Mouse (Mus musculus) thymus, postnatal 0 days (tissue): Measurements from ENCODE around the gene Tmem80. TPM values are rescaled to one million over a fixed set of nuclear protein-coding genes. Genes with fewer than 3 reads are reported as not detected.

Experiments
- DNase-seq: peaks from one replicate; pipeline ENCODE4 v3.0.0-alpha.2; 2015; ENCODE audit warnings: low spot score
- polyA plus RNA-seq: library from polyadenylated mRNA; unstranded; fragments of >200 nt; fragmentation: Nextera tagmentation; extraction: Ambion mirVana; gene quantifications from 2 replicates; pipeline ENCODE4 v1.2.1, GENCODE M21; 2015

The Tmem80 gene
- 43.0 and 45.6 TPM in 2 replicates for polyA plus RNA-seq

DNA sequence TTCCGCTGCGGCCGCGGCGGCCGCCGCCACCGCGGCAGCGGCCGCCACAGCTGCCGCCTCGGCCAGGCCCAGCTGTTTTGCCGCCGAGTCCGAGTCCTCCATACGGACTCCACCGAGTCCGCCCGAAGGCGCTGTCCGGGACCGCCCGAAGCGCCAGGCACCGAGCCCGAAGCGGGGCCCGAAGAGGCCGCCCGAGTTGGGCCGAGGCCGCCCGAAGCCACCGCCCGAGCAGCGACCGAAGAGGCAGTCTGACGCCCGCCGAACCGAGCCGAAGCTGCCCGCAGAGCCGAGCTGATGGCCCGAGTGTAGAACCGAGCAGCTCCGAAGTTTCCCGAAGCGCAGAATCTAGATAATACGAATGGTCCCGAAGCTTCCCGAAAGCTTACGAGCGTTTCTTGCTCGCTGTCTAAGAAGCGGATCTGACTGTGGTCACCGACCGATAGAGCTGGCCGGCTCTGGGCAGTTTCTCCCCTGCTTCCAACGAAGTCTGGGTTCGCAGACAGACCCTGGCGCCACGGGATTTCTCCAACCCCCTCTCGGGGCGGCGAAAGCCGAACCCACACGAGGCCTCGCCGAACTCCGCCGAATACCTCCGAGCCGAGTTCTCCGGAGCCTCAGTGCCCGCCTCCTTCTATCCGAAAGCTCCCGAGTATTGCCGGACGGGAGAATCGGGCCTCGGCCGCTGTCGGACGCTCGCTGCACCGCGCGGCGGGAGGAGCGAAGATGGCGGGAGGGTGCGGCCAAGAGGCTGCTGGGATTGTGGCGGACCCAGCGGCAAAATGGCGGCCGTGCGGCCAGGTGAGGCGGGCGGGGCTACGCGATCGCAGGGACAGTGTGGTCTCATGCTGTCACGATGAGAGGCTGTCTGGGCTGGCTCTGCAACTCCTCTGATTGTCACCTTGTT is at the start of gene Tmem80, which contains the start of gene Deaf1:
TSS of gene Tmem80 (plus strand) at position 271 of the 904 bp plus-strand sequence.
TSS of gene Deaf1 (minus strand) at position 222 of the 904 bp plus-strand sequence.
- peak; percentile 98 for DNase-seq

- no peak for DNase-seq
Observed at GRCm38 (mm10) chr7:141278766-141279590, 48.6 kb upstream of the Tmem80 start, which contains the start of gene Sct. Gene Sct (minus strand): TSS chr7:141279133.

DNA sequence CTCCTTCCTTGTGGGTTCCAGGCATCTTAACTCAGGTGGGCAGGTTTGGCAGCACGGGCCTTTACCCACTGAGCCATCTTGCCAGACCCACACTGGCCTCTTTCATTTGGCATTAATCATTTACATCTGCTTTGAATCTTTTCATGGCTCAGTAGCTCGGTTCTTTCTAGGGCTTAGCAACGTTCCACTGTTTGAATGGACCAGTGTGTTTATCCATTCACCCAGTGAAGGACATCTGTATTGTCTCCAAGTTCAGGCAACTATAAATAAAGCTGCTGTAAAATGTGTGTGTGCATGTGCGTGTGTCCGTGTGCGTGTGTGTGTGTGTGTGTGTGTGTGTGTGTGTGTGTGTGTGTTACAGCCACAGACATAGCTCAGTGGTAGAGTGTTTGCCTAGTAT is 46.1 kb upstream of the Tmem80 start:
- DNase-seq = no peak

DNA sequence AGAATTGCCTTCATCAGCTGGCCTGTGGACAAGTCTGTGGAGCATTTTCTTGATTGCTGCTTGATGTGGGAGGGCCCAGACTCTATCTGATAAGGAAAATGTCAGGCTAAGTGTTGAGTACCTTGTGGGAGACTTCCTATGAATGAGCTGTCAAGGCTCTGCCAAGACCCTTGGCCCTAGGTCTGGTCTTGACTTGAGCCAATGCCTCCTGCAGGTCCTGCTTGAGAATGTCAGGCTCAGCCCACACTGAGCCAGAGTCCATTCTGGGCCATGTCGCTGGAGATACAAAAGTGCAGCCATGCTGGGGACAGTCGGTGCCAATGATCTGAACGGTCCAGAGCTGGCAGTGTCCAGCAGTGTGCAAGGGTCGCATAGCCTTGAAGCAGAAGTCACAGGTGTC is 44.8 kb upstream of the Tmem80 start:
- no peak for DNase-seq

GRCm38 (mm10) chr7:141288042-141288441 is 39.5 kb upstream of the Tmem80 start:
- no peak for DNase-seq

- no peak for DNase-seq
Observed at GRCm38 (mm10) chr7:141291921-141292582, 35.5 kb upstream of the Tmem80 start, which contains the start of gene Drd4. Gene Drd4 (plus strand): TSS chr7:141292006.

- no peak for DNase-seq
Observed at GRCm38 (mm10) chr7:141292583-141293388, 34.8 kb upstream of the Tmem80 start.

- DNase-seq = no peak
Observed at GRCm38 (mm10) chr7:141293852-141294471, 33.6 kb upstream of the Tmem80 start.

DNA sequence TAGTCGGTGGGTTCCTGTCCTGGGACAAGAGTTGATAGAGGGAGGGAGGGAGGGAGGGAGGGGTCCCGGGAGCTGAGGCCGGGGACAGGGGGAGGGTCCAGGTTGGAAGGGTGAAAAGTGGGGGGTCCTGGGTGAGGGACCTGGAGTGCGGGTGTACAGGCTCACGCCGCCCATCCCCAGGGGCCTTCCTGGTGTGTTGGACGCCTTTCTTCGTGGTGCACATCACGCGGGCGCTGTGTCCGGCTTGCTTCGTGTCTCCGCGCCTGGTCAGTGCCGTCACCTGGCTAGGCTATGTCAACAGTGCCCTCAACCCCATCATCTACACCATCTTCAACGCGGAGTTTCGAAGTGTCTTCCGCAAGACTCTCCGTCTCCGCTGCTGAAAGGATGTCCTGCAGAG is 33.1 kb upstream of the Tmem80 start:
- DNase-seq = no peak

GRCm38 (mm10) chr7:141297926-141298650 is 29.5 kb upstream of the Tmem80 start:
- no peak for DNase-seq

GRCm38 (mm10) chr7:141299175-141299574 is 28.4 kb upstream of the Tmem80 start:
- DNase-seq = no peak

DNA sequence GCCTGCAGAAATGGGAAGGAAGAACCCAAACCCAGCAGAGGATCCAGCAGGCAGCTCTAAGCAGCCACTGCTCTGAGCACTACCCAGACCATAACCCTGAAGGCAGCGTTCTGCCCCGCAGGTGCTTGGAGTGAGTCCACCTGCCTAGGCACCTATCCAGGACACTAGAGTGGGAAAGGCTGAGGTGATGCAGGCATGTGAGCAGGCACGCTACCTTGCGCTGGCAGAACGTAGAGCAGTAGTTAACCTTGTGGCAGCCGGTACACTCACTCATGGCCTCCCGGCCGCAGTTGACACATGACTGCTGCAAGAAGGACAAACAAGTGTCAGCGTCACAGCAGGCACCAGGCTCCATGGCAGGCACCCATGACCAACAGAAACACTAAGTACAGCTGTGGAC is 26.2 kb upstream of the Tmem80 start:
- DNase-seq = no peak

DNA sequence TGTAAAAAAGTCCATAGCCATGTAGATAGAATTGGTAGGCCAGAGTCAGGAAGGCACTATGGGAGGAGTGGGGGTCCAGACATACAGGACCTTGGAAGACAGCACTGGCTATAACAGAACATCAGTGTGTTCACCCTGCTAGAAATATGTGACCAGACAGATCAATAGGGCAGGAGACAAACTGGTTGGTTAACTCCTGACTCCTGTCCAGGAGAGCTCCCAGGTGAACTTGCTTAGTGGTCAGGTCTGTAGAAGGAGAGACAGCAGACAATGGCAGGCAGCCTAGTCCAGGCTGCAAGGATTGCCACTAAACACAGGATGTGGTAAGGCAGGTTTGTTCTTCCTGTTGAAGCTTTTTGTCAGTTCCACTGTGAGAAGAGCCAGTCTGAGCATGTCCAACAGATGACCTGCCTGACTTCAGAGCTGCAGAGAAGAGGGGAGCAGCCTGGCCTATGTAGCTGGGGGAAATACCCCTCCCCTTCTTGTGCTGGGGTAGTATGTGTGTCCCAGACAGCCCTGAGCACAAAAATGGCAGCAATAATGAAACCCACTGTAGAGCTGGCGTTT is 24.8 kb upstream of the Tmem80 start:
- DNase-seq = peak; percentile 59

DNA sequence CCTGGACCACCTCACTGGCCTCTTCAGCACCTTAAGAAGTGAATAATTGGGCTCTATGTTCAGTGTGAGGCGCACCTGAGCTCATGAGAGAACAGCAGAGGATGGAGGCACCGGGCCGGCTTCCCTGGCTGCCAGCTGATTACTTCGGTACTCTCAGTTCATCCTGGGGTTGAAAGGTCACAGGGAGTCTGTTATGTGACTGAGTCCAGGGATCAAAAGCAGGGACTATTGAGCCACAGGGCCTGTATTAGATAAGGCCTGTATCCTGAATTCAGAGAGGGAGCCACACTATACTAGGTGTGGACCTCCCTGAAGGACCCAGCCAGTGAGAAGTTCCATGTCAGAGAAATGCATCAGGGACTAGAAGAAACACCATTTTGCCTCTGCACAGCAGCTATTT is 23.0 kb upstream of the Tmem80 start:
- DNase-seq = no peak

GRCm38 (mm10) chr7:141314416-141314815 is 13.1 kb upstream of the Tmem80 start:
- no peak for DNase-seq

GRCm38 (mm10) chr7:141315076-141315475 is 12.5 kb upstream of the Tmem80 start:
- no peak for DNase-seq

DNA sequence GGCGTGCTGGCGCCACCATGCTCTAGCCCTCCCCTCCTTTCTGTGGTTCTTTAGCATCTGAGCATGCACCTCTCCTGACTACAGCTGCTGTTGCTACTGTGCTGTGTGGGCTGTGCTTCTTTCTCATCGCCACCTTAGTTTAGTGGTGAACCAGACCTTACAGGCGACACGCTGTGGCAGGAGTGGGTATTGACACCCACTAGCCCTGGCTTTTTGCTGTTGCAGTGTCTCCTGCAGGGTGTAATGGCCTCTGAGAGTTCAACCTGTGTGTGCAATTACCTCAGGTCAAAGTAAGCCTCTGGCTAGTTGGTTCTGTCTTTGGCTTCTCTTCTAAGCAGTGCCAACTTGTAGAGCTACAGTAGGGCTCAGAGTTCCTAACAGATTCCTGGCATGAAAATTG is 11.6 kb upstream of the Tmem80 start:
- DNase-seq = peak; percentile 42

DNA sequence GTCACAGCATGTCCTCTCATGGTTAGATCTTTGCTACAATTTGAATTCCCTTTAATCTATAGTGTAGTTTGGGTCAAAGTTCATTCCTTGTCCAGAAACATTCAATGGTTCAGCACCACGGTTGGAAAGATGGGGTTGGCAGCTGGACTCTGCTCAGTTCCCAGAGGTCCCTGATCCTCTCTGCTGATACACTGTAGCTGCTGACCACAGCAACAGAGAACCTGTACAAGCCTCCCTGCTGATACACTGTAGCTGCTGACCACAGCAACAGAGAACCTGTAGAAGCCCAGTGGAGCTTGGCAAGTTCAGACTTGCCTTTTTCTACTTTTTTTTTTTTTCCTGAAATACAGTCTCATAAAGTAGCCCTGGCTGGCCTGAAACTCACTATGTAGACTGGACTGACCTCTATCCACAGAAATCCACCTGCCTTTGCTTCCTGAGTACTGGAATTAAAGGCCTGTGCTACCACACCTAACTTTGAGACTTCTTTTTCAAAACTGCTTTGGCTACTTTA is 9.9 kb upstream of the Tmem80 start:
- DNase-seq = no peak

- no peak for DNase-seq
Observed at GRCm38 (mm10) chr7:141319446-141319845, 8.1 kb upstream of the Tmem80 start.
